Mouse (Mus musculus) midbrain, postnatal 0 days (tissue): ENCODE data around the gene Irak2. TPM values are rescaled to one million over a fixed set of nuclear protein-coding genes. Genes with fewer than 3 reads are reported as not detected.
"Not testable (repeated sequence)": the region's sequence is repeated elsewhere in the genome, so short reads cannot be mapped to it uniquely, and the experiment has no call there.

Experiments used
- ATAC-seq: fragments of 200-750 bp; cut with Nextera tagmentation; 2 replicates; pipeline ENCODE4 v1.8.0; 2017; ENCODE audit warnings: moderate number of reproducible peaks, mild to moderate bottlenecking, moderate TSS enrichment, moderate library complexity; ENCODE audit not compliant: low FRiP score
- DNase-seq: peaks from one replicate; pipeline ENCODE4 v3.0.0-alpha.2; 2015; ENCODE audit warnings: low spot score
- H3K27ac ChIP-seq: fragments of 300-500 bp; sonication (generic); 2 replicates; pipeline ENCODE4 v1.5.1; 2014; ENCODE audit warnings: low read depth, mild to moderate bottlenecking, low read length, mixed read lengths
- H3K27me3 ChIP-seq: fragments of 300-500 bp; sonication (generic); 2 replicates; pipeline ENCODE4 v1.6.1; 2014; ENCODE audit warnings: low read length, control low read depth, mixed read lengths; ENCODE audit not compliant: insufficient read depth
- H3K36me3 ChIP-seq: fragments of 300-500 bp; sonication (generic); 2 replicates; pipeline ENCODE4 v1.6.1; 2014; ENCODE audit warnings: low read length, control low read depth, mixed read lengths; ENCODE audit not compliant: insufficient read depth
- H3K4me1 ChIP-seq: fragments of 300-500 bp; sonication (generic); 2 replicates; pipeline ENCODE4 v1.6.1; 2014; ENCODE audit warnings: mild to moderate bottlenecking, control low read depth, antibody characterized with exemption, low read length, mixed read lengths; ENCODE audit not compliant: insufficient read depth
- H3K4me2 ChIP-seq: fragments of 300-500 bp; sonication (generic); 2 replicates; pipeline ENCODE4 v1.6.1; 2014; ENCODE audit warnings: low read depth, mild to moderate bottlenecking, low read length, mixed read lengths; ENCODE audit not compliant: poor library complexity, severe bottlenecking
- H3K4me3 ChIP-seq: fragments of 300-500 bp; sonication (generic); 2 replicates; pipeline ENCODE4 v1.5.1; 2014; ENCODE audit warnings: low read depth, mild to moderate bottlenecking, low read length, moderate library complexity
- H3K9ac ChIP-seq: fragments of 300-500 bp; sonication (generic); replicated peaks from 2 replicates; pipeline ENCODE4 v1.6.1; 2014; ENCODE audit warnings: mild to moderate bottlenecking, low read length, moderate library complexity, mixed read lengths; ENCODE audit not compliant: poor library complexity, severe bottlenecking
- H3K9me3 ChIP-seq: fragments of 300-500 bp; sonication (generic); 2 replicates; pipeline ENCODE4 v1.6.1; 2016; ENCODE audit warnings: low read length, control low read depth
- CTCF ChIP-seq: IDR thresholded peaks from 2 replicates; pipeline ENCODE4 v1.5.1; 2016; ENCODE audit warnings: antibody characterized with exemption, mild to moderate bottlenecking
- WGBS: fragments of 180-500 bp; shearing (Covaris S2); extraction: QIAGEN DNeasy Blood & Tissue Kit; methylation state at CpG from one replicate; pipeline ENCODE4 v1.1.7; 2014; 5-methylcytosine and 5-hydroxymethylcytosine counted together
- polyA plus RNA-seq: library from polyadenylated mRNA; unstranded; fragments of >200 nt; fragmentation: Nextera tagmentation; extraction: Ambion mirVana; gene quantifications from 2 replicates; pipeline ENCODE4 v1.2.1, GENCODE M21; 2015
- total RNA-seq: library from RNA; depleted of rRNA; stranded (reverse); fragments of >200 nt; gene quantifications from 2 replicates; pipeline ENCODE4 v1.2.3, GENCODE M21; 2014

Gene Irak2
- total and polyA plus RNA-seq, 2 experiments from 2014 or later: 2.7 to 7.6 TPM

- DNase-seq (no peak), ATAC-seq (no peak)
- Histone ChIP-seq H3K27ac (no peak overlapping the region), H3K27me3 (no peaks in the 10 kb centered on the region), H3K36me3 (peaks cover 2% of the 10 kb centered on the region), H3K4me1 (0 out of 2 replicates have a peak, but pooled peaks cover 13% of the 10 kb centered on the region), H3K4me2 (no peak overlapping the region), H3K9ac (no peak overlapping the region), H3K9me3 (no peaks in the 10 kb centered on the region), H3K4me3 (no peak overlapping the region)
- 75% methylated on average over 1 of the region's 1 CpGs for WGBS
- TF ChIP-seq CTCF: no peak
These were observed 56.9 kb downstream of the Irak2 start for GRCm38 (mm10) chr6:113695203-113695602.

GRCm38 (mm10) chr6:113695766-113696355, 57.6 kb downstream of the Irak2 start:
- Histone ChIP-seq H3K9me3 (no peaks in the 10 kb centered on the region), H3K27ac (peak overlapping the region; percentile 84), H3K9ac (no peak overlapping the region), H3K4me2 (peak overlapping the region; percentile 98), H3K4me3 (peak overlapping the region; percentile 92), H3K4me1 (0 out of 2 replicates have a peak, but pooled peaks cover 10% of the 10 kb centered on the region), H3K36me3 (peaks cover 4% of the 10 kb centered on the region), H3K27me3 (no peaks in the 10 kb centered on the region)
- ATAC-seq: no peak
- 87% methylated on average over 4 of the region's 4 CpGs for WGBS
- no peak for TF ChIP-seq CTCF
- no peak for DNase-seq

DNA sequence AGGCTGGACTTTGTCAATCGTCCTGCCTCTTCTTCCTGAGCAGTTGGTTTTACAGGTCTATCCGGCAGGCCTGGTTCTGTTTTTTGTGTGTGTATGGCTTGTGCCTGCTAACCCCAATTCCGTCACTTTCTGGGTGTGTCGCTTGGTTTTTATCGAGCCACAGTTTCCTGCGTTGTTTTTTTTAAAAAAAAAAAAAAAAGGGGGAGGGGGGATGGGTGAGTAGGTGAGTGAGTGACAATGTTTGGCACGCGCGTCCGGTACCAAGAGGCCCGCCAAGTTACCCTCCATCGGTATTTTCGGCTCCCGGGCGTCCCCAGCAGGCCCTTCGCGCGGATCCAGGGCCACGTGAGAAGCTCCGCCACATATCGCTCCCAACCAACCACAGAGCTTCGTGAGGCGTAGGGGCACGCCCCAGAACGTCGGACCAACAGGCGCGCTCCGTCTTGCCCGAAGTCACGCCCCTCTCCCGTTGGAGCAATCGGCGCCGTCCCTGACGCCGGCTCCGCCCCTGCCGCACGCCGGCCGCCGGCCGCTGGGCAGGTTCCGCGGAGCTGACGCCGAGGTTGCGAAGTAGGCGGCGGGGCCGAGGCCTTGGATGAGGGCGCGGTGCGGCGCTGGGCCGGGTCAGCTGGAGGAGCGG, 58.4 kb downstream of the Irak2 start, which contains the start of gene Tatdn2:
Gene Tatdn2, plus strand, starts transcription at position 469 of the 640 bp plus-strand sequence.
- no peaks in the 10 kb centered on the region for H3K9me3 ChIP-seq
- peak; percentile 98 for DNase-seq
- 0 out of 2 replicates have a peak, but pooled peaks cover 10% of the 10 kb centered on the region for H3K4me1 ChIP-seq
- H3K27me3 ChIP-seq: no peaks in the 10 kb centered on the region
- peak within 1 kb of the TSS; percentile 84 for H3K27ac ChIP-seq
- TF ChIP-seq CTCF: peak; percentile 38; the same call in 1 of the 2 replicates
- peaks cover 10% of the 10 kb centered on the region for H3K36me3 ChIP-seq
- peak within 1 kb of the TSS; percentile 92 for H3K4me3 ChIP-seq
- ATAC-seq: peak; percentile 99
- H3K9ac ChIP-seq: peak within 1 kb of the TSS; percentile 83
- H3K4me2 ChIP-seq: peak within 1 kb of the TSS; percentile 98
- under 1% methylated on average over 46 of the region's 58 CpGs for WGBS

DNA sequence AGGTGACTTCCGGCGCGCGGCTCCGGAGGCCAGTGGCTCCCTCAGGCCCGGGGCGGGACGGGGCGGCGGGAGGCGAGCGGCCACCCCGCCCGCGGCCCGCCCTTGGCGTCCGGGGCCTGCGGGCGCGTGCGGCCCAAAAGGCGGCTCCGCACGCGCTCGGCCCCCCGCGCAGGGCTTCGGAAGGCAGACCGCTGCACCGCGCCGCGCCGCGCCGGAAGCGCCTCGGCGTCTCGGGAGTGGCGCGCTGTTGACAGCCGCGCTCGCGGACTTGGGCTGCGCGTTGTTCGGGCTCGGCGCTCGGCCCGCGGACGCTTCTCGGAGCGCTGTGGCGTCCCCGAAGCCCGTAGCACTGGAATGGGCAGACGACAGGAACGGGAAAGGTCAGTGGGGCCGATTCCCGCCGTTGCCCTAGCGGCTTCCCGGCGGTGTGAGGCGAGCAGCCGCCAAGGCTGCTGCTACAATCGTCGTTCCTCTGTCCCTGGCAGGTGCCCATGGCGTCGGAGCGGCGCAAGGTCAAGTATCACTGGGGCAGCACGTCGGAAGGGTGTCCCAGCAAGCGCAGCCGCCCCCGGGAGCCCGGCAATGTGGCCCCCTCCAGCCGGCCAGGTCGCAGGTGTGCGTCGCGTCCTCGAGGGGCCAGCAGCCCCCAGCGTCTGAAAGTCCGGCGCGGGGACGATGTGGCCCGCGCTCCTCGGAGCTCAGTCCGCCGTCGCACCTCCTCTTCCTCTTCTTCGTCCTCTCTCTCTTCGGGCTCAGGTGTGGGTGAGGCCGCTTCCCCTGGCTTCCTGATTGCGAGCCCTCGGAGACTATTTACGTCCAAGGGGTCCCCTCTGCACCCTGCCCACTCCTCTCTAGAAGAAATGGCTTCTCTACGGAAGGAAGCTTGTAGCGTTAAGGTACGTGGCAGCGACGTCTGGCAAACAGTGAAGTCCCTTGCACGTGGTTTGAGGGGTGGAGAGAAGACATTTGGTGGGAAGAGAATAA, 59.2 kb downstream of the Irak2 start:
- peaks cover 17% of the 10 kb centered on the region for H3K36me3 ChIP-seq
- ATAC-seq: peak; percentile 78
- no peaks in the 10 kb centered on the region for H3K9me3 ChIP-seq
- peak overlapping the region; percentile 98 for H3K4me2 ChIP-seq
- H3K27ac ChIP-seq: peak overlapping the region; percentile 84
- H3K9ac ChIP-seq: peak overlapping the region; percentile 83
- no peaks in the 10 kb centered on the region for H3K27me3 ChIP-seq
- 0 out of 2 replicates have a peak, but pooled peaks cover 10% of the 10 kb centered on the region for H3K4me1 ChIP-seq
- peak overlapping the region; percentile 92 for H3K4me3 ChIP-seq
- under 1% methylated on average over 93 of the region's 113 CpGs for WGBS
- DNase-seq: no peak
- TF ChIP-seq CTCF: no peak

- no peak for ATAC-seq
- TF ChIP-seq CTCF: no peak
- H3K27me3 ChIP-seq: no peaks in the 10 kb centered on the region
- no peaks in the 10 kb centered on the region for H3K4me1 ChIP-seq
- H3K9me3 ChIP-seq: no peaks in the 10 kb centered on the region
- H3K27ac ChIP-seq: no peak overlapping the region
- DNase-seq: no peak
- peaks cover 72% of the 10 kb centered on the region for H3K36me3 ChIP-seq
- no peak overlapping the region for H3K9ac ChIP-seq
- no peak overlapping the region for H3K4me2 ChIP-seq
- 96% methylated on average over 3 of the region's 3 CpGs for WGBS
- no peak overlapping the region for H3K4me3 ChIP-seq
These were observed 74.5 kb downstream of the Irak2 start for GRCm38 (mm10) chr6:113712718-113713117.

GRCm38 (mm10) chr6:113713389-113713788, 75.1 kb downstream of the Irak2 start:
- H3K9ac ChIP-seq, H3K9me3 ChIP-seq, ATAC-seq, H3K27ac ChIP-seq, H3K4me2 ChIP-seq, DNase-seq, H3K27me3 ChIP-seq, H3K4me3 ChIP-seq, H3K4me1 ChIP-seq: not testable (repeated sequence)
- WGBS: 94% methylated on average over 4 of the region's 5 CpGs
- H3K36me3 ChIP-seq: peaks cover 65% of the 10 kb centered on the region
